Mouse (Mus musculus) heart, postnatal 36 days (tissue): ENCODE results near the gene Adamts20. TPM values are rescaled to one million over a fixed set of nuclear protein-coding genes. Genes with fewer than 3 reads are reported as not detected.
"Not testable (repeated sequence)": the region's sequence is repeated elsewhere in the genome, so short reads cannot be mapped to it uniquely, and the experiment has no call there.

Experiments
- DNase-seq, 2 experiments: peaks; one replicate each; pipeline ENCODE4 v3.0.0; 2021 to 2022
- intact Hi-C: fragments of 180-260 bp; cut with DNase I; formaldehyde crosslinking; loops from one replicate; pipeline ENCODE4 v1.15.1; 2025
- total RNA-seq, 2 experiments: library from RNA; stranded (reverse); gene quantifications; 2 replicates each; pipeline ENCODE4 v1.2.3; 2021

The Adamts20 gene
- total RNA-seq, 2 experiments from 2014 or later, result 0.11 TPM

DNA sequence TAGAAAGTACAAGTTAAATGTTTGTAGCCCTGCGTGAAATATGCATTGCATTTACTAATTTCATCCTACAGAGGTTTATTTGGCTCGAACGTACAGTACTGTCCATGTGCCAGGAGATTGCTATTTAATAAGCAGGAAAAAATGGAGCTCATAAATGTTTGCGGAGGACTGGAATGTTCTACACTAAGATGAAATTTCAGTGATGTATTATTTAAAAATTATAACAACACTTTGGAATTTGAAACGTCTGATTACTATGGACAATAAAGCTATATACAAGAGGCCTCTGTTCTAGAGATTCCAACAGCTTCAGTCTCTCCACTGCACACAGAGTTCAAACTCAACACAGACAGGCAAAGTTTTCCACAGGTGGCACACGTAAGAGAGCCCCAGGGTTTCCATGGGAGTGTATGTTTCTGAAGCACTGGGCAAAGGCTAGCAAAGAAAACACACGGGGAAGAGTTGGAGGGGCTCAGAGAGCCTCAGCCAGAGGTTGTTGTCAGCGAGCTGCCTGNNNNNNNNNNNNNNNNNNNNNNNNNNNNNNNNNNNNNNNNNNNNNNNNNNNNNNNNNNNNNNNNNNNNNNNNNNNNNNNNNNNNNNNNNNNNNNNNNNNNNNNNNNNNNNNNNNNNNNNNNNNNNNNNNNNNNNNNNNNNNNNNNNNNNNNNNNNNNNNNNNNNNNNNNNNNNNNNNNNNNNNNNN lies 20.6 kb downstream of the Adamts20 start:
- DNase-seq, result no peak
- intact Hi-C loops, result no loop called here

DNA sequence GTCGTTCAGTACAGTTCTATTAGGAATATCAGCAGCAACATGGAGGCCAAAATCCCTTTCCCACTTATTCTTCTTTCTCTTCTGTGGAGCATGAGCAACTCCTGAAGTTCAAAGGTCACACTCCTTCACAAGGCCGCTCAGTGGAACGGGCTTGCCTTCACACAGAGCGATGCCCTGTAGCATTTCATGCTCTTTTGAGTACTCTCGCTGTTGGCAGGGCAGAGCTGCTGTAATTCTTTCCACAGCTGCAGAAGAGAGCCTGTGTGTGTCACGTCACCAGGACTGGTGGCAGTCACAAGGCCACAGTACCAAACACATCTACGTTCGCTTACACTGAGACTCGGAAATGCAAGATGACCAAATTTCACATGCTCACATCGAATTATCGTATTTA lies 21.2 kb downstream of the Adamts20 start:
- intact Hi-C loops, result no loop called here
- no peak for DNase-seq

DNA sequence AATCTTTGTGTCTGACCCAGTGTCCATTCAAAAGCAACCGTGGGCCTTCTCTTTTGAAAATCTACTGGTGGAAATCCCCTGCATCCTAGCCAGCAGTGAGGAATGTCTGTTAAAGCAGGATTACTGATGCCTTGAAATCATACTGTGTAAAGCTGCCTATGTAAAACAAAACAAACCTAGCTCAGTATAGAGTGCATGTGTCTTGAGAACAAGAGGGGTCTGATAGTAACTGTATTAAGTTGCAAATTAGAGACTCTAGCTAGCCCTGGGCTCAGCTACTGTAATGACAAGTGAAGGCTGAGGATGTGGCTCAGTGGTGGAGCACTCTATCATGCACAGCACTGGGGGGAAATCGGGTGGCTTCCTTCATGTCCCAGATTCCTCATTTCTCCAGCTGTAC lies 22.2 kb downstream of the Adamts20 start:
- intact Hi-C loops, result no loop called here
- DNase-seq, result no peak

DNA sequence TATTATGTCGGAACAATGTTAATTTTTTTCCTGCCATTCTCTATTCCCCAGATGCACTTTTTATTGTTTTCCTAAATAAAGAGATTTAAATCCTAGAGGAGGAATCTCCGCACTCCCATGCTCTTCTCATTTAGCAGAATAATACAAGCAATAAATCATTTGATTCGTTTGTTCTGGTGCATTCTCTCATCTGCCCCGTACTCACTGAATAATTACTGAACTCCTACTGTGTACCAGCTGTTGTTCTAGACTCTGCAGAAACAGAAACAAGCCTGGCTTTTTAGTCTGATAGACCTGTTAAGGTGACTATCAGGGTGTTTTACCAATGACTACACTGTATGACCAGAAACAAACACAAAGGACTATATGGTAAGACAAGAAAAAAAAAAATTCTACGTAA lies 29.7 kb downstream of the Adamts20 start:
- intact Hi-C loops, result no loop called here
- no peak for DNase-seq

DNA sequence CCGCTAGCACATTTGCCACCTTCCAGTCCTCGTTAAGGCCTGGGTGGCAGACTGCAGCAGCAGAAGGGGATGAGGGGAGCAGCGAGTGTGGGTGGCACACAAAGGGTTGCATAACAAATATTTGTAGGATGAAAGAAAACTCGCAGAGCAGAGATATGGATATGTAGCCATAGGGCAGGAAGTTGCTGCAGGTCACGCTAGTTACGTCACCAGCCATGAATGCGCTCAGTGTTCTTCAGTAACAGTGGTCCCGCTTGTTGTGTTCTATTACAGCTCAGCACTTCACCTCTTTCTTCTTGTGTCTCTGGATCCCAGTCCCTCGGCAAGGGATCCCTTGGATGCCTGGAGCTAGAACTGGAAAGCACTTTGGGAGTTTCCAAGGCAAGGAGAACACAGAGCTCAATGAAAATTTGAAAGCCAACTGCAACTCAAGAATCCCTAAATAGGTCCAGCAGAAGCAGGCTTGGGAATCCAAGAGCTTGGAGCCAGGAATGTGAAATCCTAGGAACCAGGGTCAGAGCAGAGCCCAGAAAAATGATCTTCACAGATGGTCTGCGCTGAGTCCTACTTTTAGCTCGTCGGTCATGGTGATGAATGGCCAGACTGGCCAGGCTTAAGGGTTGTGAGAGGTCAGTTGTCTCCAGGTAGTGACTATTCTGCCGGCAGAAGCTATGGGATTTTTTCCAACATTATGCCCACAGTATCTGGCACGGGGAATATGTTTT lies 34.4 kb downstream of the Adamts20 start:
- intact Hi-C loops, result no loop called here

DNA sequence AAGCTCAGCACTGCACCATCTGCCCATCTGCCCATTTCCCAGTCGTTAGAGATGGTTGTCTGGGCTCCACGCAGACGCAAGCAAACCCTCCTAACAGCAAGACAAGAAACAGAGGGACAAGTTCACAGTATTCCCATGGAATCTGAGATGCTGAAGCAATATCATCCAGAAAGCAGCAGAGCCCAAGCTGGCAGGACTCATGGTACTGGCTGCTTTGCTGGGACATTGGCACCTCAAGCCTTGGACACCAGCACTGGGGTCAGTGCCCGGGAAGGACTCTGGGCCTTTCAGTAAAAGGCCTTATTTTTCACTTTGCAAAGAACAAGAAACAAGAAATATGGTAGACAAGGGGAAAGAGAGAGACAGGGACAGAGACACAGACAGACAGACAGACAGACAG lies 36.5 kb downstream of the Adamts20 start:
- intact Hi-C loops, result no loop called here
- DNase-seq, result no peak

More for the DNA sequence above, 34.4 kb downstream of the Adamts20 start:
- DNase-seq, result no peak

DNA sequence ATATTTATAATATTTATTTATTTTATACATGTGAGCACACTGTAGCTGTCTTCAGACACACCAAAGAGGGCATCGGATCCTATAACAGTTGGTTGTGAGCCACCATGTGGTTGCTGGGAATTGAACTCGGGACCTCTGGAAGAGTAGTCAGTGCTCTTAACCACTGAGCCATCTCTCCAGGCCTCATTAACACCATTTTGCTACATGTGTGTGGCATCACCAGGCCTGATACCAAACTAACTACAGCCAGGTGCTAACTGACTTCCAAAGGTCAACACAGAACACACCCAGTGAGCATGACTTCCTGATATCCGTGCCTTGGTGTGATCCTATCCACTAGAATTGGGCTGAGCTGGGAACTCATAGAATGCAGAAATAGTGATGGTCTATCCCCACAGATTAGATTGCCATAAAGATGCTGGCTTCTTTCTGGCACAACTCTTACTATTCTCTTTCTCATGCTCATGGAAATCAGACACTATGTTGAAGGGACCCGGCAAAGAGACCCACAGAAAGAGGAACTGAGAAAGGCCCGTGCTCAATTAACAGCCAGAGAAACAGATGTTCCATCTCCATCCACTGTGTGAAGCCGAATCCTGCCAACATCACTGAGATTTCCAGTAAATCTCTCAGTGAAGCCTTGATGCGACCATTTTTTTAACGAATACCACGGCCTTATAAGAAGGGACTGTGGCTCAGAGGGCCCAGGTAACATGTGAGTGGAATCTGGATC lies 37.6 kb downstream of the Adamts20 start:
- intact Hi-C loops, result no loop called here
- no peak for DNase-seq

DNA sequence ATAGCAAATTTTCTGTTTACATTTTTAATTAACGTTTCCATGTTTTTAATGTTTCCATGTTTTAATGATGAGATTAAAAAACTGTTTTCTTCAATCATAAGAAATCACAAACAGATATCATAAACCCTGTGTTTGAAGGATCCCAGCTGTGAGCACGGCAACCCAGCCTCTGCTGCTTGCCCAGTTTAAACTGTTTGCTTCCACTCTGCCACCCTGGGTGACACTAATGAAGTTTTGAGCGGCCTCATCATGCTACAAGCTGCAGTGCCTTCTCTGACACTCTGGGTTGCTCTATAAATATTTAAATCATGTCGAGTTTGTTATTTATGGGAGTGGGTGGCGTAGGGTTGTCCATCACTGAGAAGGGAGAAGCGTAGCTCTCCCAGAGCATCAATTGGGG lies 44.7 kb downstream of the Adamts20 start:
- no peak for DNase-seq
- intact Hi-C loops, result no loop called here

DNA sequence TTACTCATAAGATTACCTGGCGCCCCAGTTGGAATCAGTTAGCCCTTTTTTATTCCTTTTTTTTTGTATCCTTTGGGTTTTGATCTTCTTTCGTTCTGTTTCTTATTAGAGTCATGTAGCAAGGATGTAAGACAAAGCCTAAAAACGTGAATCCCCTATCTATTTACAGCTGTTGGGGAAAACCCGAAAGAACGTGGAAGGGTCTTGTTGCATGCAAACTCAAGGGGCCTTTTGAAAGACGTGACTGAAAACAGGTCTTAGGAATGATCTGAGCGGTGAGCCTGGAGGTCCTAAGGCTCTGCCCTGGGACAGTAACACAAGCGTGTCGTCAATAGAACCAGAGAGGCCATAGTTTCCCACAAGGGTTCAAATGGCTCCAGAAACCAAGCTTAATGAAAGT lies 46.1 kb downstream of the Adamts20 start:
- DNase-seq, result no peak
- intact Hi-C loops, result no loop called here

DNA sequence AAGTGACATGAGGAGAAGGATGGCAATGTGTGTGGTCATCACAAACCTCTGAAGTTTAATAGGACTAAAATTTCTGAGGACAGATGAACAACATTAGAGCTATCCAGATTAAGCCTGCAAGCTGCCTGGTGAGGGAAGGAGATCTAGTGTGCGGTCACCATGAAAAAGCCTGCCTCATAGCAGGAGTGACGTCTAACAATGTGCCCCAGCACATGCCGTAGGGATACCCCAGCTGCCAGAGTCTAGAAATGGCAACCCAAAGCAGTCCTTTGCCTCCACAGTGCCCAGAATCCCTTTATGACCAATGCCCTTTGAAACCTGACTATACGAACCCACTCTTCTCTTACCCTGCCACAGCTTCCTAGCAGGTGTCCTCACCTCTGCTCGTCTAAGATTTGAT lies 46.8 kb downstream of the Adamts20 start:
- intact Hi-C loops, result no loop called here
- DNase-seq, result no peak

DNA sequence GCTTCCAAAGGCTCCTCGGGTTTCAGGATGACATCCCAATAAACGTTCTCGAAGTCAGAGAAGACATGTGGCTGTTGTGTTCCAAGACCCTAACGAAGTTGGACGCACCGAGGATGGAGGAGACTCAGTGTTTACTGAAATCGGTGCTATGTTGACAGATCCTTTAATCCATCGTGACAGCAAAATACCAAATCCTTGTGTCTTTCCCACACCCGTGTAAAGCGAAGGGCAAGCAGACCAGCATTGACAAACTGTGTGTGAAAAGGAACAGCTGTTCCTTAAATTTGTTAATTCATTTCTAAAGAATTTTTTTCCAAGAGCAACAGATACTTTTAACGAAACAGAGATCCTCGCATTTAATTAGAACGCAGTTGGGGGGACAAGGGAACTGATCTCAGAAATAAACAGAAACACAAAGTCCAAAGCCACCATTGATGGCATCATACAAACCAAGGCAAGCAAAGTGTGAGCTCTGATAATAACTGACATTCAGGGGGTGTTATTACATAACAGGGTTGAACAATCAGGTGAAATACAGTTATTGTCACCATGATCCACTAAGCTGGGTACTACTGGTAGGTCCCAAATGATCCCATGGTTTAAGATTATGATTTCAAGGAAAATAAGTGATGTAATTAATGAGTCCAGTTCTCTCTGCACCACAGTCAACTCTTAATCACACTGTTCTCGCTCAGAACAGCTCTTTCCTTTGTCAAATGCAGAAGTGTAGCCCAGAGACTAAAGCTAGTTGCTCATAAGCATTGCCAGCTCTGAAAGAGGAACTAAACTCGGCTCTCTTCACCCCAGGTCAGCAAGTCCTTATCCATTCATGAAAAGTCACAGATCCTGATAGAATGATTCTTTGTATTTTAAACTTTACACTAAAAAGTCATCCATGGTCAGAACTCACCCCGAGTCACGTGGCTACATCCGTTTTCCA lies 47.7 kb downstream of the Adamts20 start:
- intact Hi-C loops, result no loop called here
- DNase-seq, result no peak

DNA sequence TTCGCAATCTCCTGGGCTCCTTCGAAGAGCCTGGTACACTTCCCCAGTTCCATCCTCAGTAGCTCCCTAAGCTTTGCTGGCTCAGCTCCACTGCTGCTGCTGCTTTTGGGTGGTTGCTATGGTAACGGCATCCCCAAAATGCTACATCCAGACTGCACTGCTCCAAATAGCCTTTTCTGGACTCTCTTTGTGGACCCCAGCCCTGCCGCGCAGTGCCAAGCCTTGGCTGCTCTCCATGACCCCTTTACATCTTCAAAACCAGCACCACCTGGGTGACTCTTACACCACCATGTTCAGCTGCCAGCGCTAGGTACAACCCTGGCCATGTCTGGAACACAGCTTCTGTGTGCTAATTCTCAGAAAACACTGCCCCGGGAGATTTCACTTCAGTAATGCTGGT lies 55.4 kb downstream of the Adamts20 start:
- no peak for DNase-seq
- intact Hi-C loops, result no loop called here

DNA sequence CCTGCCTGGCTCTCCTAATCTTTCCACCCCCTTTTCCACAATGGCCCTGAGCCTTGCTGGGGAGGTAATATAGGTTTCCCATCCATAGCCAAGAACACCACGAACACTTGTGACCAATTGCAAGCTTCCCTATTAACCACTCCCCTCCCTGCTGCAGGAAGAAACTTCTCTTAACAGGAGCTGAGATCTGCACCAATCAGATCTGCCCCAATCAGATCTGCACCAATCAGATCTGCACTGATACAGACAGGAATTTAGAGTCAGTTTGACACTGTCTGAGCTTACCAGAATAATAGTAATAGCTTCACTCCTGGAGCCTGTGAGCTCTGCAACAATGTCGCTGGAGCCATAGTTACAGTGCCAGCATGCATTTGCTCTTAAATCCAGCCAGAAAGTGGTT lies 58.9 kb downstream of the Adamts20 start:
- intact Hi-C loops, result no loop called here

DNA sequence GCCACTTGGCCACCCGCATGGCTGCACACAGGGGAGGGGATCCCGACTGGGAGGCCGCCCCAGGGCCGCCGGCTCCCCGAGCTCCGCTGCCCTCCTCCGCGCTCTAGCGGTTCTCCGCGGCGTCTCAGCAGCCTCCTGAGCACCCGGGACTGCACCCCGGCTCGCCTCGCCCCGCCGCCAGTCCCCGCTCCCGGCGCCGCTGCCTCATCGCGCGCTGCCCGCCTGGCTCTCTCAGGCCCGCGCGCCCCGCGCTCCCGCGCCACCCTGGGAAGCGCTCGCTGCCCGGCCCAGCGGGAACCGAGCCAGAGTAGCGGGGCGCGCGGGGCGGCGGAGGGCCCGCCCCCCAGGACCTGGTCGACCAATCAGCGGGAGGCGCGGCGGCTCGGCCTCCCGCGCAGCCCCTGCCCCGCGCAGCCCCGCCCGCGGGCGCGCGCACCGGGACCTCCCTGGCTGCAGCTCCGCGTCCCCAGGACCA lies 61.1 kb downstream of the Adamts20 start:
- intact Hi-C loops, result no loop called here
- DNase-seq, result peak; percentile 66 to 69

More for the DNA sequence above, 58.9 kb downstream of the Adamts20 start:
- DNase-seq, result no peak

DNA sequence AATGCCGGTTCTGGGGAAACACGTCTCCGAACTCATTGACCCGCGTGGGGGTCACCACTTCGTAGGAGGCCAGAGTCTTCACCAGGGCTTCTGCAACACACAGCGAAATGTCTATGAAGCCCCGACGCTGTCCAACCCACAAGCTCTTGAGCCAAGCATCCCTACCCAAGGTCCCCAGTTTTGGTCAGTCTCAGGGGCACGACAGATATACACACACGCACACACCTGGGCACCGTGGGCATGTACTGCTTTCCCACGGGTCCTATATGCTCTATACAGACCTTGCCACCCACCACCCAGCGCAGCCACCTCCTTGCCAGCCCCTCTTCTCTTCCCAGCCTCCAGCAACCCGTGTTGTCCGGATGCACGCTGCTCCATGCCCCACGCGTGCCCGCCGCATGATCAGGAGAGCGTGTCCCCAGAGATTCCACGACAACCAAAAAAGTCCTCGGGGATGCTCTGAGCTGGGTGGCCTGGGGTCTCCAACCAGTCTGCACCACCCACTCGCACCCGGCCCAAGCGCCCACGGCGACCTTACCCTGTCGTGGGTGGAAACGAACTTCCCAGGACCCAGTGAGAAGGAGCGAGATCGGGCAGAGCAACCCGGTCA lies 61.7 kb downstream of the Adamts20 start:
- intact Hi-C loops, result no loop called here
- DNase-seq, result no peak

DNA sequence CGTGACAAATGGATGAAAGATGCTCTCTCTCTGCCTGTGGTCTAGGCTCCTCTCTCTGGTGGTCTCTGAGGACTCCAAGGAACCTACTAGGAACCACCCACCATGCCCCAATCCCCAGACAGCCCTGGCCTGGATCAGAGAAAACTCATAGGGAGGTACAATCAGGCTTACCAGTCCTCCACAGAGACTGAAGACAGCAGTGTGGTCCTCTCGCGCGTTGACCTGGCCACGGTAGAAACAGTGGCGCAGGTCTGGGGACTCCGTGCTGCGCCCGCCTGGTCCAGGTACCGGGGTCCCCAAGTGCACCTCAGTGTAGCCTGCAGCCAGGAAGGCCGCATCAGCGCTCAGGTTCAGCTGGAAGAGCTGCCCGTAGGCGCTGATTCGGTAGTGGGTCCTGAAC lies 62.2 kb downstream of the Adamts20 start:
- no peak for DNase-seq
- intact Hi-C loops, result no loop called here

DNA sequence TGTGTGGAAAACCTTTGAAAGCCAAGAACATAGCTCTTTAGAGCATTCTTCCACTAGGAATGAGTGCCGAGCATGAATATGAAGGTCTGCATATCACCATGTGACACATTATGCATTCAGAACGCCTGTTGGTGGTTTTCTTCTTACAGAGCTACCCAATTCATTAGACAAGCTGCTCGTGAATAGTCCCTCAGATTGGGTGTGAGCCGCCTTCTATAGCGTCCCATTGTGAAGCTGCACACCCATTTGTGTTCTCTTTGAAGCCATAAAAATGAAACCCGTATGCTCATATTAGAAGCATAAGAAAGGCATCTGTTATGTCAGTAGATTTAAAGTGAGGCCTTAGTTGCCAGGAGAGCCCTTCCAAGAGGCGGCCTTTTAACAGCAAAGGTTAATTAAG lies 72.5 kb downstream of the Adamts20 start:
- DNase-seq, result no peak
- intact Hi-C loops, result no loop called here

DNA sequence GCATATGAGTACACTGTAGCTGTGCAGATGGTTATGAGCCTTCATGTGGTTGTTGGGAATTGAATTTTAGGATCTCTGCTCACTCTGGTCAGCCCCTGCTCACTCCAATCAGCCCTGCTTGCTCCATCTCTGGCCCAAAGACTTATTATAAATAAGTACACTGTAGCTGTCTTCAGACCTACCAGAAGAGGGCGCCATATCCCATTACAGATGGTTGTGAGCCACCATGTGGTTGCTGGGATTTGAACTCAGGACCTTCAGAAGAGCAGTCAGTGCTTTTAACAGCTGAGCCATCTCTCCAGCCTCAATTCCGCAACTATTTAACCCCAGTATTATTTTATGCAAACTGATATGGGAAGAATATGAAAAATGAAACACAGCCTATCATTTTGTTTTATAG lies 75.1 kb downstream of the Adamts20 start:
- intact Hi-C loops, DNase-seq: not testable (repeated sequence)

DNA sequence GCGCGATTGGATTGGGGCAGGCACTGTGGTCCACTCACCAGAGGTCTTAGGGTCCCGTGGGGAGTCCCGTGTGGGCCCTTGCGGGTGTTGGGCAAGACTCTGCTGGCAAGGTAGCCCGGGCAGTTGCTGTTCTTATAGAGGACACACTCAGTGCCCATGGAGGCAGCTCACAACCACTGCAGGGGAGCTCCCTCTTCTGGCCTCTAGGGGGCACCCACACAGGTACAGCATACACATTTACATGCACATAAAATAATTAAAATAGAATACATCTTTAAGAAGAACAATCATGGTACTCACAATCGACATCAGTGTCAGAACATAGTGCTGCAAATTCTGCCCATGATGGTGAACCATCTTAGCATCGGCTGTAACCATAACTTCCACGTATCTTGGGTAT lies 85.8 kb downstream of the Adamts20 start:
- intact Hi-C loops, result no loop called here
- DNase-seq, result no peak

DNA sequence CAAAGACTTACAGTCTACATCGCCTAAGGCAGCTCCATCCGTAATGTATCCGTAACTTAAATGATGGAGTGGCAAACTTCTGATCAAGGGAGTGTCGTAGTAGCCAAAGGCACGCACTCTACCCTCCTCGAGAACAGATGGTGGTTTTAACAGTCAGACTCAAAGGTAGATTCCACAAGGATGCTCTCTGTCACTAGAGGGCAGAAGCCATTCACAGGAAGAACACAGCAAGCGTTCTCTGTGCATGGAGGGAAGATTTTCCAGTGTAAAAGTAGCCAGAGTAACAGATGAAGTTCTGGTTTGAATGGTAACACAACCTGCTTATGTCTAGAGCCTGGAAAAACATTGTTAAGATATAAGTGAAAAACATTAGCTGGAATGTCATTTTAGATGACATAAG lies 92.7 kb downstream of the Adamts20 start:
- no peak for DNase-seq
- intact Hi-C loops, result no loop called here
